Mouse (Mus musculus) layer of hippocampus, adult 9-11 months (tissue): ENCODE measurements around the gene Igsf8.

Experiments used
- DNase-seq: peaks from one replicate; pipeline ENCODE4 v3.0.0; 2022

The Igsf8 gene

DNA sequence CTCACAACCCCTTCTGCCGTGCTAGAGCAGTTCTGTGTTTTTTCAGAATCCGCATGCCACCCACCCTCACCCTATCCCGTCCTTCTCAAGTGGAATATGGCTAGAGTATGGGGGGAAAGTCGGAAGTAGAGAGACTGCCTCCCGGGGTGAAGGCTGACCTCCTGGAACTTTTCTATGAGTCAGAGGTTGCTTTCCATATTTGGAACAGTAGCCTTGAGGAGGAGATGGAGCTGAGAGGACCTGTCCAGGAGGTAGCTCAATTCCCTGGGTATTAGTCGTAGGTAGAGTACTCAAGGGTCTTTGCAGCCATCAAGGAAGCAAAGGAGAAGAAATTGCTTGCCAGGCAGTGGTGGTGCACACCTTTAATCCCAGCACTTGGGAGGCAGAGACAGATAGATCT lies 90.6 kb downstream of the Igsf8 start:
- no peak for DNase-seq

DNA sequence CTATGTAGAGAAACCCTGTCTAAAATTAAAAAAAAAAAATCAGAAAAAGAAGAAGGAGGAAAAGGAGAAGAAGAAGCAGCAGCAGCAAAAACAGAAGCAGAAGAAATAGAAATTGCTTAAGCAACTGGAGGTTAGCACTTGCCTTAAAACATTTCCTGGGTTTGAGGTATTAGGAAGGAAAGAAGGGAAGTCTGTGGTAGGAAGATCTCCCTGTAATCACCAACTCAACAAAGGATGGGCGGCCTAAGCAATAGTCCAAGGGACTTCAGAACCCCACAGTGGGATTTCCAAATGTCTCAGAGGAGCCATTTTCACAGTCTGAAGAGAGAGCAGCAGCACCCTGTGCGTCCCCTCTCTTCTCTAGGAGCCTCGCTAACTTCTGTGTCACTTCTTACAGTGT lies 91.0 kb downstream of the Igsf8 start:
- DNase-seq, result no peak

DNA sequence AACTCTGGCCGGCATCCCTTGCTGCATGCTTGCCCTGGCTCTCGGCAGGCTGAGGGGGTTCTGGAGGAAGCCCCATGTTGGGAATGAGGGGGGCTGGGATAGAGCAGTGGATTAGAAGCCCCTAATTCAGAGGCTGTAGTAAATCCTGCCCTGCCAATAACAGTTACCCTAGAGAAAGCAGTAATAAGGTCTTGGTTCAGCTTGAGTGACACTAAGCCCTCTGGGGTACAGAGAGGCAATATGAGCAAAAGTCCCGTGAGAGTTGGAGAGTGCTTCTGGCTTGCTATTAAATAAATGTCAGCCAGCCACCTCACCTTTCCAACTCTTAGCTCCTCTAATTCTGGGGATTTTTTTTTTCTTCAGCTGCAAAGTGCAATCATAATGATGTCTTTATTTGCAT lies 93.9 kb downstream of the Igsf8 start:
- no peak for DNase-seq

DNA sequence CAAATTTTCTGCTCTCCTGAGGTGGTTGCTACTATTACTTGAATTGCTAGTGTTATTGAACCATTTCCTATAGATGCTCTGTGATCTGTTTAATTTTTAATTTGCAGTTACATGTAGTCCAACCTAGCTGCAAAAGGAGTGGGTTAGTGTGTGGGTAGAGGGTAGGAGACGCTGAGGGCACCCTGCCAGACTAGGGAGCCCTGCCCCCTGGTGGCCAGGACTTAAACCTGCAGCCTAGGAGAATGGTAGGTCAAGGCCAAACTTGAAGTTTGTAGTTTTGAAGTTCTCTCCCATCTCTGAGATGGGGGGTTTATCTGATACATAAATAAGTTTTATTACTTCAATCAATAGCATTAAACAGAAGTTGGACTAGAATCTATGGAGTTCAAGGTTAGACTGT lies 96.1 kb downstream of the Igsf8 start:
- DNase-seq, result no peak

DNA sequence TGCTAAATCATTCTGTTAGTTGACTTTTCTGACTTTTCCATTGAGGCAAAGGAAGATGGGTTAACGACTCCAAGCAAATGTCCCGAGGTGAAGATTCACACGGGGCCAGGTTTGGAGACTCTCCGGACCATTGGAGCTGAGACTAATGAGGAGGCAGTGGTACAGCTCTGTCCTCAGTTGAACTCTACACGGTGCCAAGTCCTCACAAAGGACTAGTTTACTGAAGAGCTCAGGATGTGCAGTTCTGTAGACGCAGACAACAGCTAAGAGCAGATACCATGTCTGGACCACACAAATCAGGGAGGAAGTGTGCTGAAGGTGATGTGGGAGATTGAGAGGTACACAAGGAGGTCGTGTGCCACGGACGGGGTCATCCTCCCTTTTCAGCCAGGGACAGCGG lies 96.9 kb downstream of the Igsf8 start:
- no peak for DNase-seq

DNA sequence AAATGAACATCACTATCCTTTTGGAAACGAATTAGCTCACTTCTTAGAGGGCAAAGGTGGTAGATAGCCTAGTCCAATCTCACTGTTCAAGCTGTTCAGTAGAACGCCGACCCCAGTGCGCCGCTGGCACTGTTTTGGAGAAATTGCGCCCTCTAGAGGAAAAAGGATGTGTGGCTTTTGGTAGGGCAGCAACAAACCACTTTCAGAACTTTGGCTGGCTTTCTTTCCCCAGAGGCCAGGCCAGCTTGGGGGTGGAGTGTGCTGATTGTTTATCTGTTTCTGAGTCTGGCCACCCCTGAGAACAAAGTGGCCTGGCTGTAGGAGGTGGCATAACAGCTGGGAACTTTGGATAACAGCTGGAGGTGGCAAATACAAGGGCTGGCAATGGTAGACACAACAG lies 103.2 kb downstream of the Igsf8 start:
- DNase-seq, result peak; percentile 70

DNA sequence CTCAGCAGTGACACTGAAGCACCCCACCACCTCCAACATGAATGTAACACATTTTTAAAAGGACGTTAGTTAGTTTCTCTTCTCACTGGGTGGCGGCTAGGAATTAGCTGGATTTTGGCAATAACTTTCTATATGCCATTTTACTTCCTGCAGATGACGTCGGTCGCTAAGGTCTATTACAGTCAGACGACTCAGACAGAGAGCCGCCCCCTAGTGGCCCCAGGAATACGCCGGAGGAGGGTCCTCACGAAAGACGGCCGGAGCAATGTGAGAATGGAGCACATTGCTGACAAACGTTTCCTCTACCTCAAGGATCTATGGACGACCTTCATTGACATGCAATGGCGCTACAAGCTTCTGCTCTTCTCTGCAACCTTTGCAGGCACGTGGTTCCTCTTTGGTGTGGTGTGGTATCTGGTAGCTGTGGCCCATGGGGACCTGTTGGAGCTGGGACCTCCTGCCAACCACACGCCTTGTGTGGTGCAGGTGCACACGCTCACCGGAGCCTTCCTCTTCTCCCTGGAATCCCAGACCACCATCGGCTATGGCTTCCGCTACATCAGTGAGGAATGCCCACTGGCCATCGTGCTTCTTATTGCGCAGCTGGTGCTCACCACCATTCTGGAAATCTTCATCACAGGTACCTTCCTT lies 107.5 kb downstream of the Igsf8 start:
- DNase-seq, result no peak
